Mouse (Mus musculus) CD4-positive, CD25-positive, alpha-beta regulatory T cell, adult 4 months (primary cell): ENCODE results near the gene Cd68. TPM values are rescaled to one million over a fixed set of nuclear protein-coding genes. Genes with fewer than 3 reads are reported as not detected.
"Not testable (repeated sequence)": the region's sequence is repeated elsewhere in the genome, so short reads cannot be mapped to it uniquely, and the experiment has no call there.

ENCODE experiments used
- ATAC-seq: one replicate; pipeline ENCODE4 v1.8.0; 2017
- polyA plus RNA-seq, 2 experiments: library from polyadenylated mRNA; unstranded; fragments of 100-300 nt; shearing (Covaris generic); gene quantifications; one replicate each; pipeline ENCODE4 v1.2.1; 2017

The Cd68 gene
- polyA plus RNA-seq, 2 experiments from 2014 or later = 3.0 to 5.8 TPM

DNA sequence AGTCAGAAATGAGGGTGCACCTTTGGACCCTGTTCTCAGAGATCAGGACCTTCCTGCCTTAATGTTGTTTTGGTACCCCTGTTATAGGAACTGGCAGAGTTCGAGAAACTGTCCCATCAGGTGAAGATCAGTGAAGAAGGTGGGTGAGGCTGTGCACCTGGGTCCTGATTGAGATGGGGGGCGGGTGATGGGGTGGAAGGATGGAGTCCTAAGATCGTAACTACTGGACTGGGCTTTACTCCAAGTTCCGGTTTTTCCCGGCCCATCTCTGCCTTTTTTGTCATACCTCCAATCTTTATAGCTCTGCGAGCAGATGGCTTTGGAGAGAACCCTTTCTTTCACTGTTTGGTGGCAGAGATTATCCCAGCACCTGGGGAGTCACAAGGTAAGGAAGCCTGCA lies 43.5 kb downstream of the Cd68 start:
- no peak for ATAC-seq

DNA sequence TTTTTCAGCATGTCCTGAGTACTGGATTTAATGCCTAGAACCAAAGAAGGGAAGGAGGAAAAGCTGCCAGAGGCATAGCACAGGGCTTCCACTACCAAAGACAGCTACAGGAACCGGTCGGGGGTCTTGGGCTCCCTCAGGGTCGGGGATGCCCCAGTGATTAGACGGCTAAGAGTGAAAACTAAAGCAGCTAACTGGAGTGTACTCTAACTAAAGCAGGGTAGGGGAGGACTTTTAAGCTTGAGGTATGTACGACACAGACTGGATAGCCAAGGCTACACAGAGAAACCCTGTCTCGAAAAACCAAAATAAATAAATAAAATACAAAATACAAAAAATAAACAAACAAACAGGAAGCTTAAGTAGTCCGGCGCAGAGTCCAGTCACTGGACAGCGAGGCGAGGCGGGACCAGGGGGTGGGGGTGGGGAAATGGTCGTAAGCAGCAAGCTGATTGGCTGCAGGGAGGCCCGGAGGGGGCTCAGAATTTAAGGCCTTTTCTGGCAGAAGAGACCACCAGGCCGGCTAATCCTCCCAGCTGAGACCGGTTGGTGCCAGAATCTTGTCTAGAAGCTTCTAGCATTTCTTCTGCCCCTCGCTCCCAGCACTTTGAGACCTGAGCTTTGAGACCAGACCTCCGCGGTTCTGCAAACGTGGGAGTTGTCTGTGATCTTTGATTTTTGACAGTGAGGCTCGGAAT lies 44.2 kb downstream of the Cd68 start, which contains the start of gene Sat2:
Gene Sat2 (plus strand): TSS at position 454 of the 698 bp plus-strand sequence.
- ATAC-seq = no peak

DNA sequence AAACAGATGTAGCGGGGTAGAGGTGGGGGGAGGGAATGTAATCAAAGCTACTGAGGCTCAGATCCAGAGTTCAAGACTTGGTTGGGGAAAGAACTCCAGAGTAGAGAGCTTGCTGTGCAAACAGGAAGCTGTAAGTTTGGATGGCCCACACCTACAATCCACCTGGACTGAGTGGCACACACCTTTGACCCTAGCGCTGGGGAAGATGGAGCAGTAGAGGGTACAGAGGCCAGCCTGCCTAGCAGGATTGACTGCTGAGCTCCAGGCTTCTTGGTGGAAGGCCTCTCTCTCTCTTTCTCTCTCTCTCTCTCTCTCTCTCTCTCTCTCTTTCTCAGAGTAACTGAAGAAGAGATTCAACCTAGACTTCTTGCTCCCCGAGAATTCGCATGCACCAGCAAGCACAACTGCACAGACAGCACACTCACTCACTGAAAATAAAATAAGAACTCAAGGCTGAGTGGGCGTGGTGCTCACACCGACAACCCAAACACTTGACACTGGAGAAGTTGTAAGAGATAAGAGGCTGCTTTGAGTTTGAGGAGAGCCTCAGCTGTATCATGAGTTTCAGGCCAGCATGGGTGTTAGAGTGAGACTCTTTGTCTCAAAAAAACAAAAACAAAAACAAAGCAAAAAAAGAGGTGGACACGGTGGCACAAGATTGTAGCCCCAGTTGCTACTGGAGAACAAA lies 45.4 kb downstream of the Cd68 start:
- ATAC-seq = no peak

DNA sequence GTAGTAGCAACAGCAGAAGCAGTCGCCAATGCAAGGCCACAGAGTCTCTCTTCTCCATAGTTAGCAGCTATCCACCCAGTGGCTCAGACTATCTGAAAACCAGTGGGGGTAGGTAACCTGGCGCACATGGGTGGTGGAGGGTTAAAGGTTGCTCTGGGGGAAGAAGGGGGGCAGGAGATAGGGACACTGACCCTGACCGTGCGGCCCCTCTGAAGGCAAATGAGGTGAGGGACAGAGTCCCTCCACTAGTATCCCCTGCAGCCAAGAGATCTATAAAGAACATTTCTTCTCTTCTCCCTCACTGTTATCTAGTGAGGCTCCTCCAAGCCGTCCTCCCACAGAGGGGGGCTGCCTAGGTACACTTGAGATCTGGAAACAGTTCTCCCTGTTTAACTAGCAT lies 48.1 kb downstream of the Cd68 start, which contains the start of gene Shbg:
Gene Shbg (minus strand): TSS at position 101 of the 400 bp plus-strand sequence.
- no peak for ATAC-seq

DNA sequence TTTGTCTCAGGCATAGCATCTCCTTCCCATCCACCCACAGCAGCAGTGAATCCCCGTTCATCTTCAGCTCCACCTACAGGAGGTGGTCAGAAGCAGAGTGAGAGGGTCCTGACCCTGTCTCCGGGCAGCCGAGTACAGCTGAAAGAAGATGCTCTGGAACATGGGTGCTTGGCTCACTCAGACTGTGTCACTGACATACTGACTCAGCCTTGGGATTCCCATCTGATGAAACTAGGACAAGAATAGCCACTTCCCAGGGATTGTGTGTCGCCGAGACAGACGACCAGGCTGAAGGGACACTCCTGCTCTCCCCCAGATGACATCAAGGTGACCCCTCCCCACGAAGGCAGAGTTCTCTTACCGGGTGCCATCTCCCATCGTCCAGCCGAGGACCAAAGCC lies 49.2 kb downstream of the Cd68 start:
- ATAC-seq = no peak

DNA sequence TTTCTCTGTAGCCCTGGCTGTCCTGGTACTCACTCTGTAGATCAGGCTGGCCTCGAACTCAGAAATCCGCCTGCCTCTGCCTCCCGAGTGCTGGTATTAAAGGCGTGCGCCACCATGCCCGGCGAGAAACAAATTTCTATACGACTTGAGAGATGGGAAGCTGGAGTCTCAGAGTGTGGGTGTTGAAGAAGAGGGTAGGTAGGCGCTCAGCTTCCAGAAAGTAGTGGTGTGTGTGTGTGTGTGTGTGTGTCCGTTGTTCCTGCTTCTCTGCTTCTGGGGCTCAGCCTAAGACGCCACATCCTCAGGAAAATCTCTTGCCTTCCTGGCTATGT lies 51.7 kb downstream of the Cd68 start:
- ATAC-seq = not testable (repeated sequence)

Other genes starting within 250 kb of the Cd68 start
- under 1 TPM in 1 of 2 experiments, not detected in 1; 0.09 TPM for gene Dnah2, start 117.0 kb downstream of the Cd68 start, polyA plus RNA-seq
- under 1 TPM; 0.27 to 0.37 TPM for gene Efnb3, start 105.9 kb downstream of the Cd68 start, polyA plus RNA-seq
- gene Wrap53, start 85.9 kb downstream of the Cd68 start, polyA plus RNA-seq = 10 to 100 TPM; 23.0 to 31.9 TPM
- 100 to 1,000 TPM; 307 to 416 TPM for gene Trp53, start 85.8 kb downstream of the Cd68 start, polyA plus RNA-seq
- gene Atp1b2, start 60.2 kb downstream of the Cd68 start, polyA plus RNA-seq = not detected
- gene Shbg, start 48.2 kb downstream of the Cd68 start, polyA plus RNA-seq = not detected
- not detected for gene Sat2, start 44.1 kb downstream of the Cd68 start, polyA plus RNA-seq
- gene Fxr2, start 33.2 kb downstream of the Cd68 start, polyA plus RNA-seq = 10 to 100 TPM; 11.0 to 11.2 TPM
- under 1 TPM in 1 of 2 experiments, not detected in 1; 0.81 TPM for gene Sox15, start 10.8 kb downstream of the Cd68 start, polyA plus RNA-seq
- 10 to 100 TPM; 34.8 to 85.1 TPM for gene Mpdu1, start 3.5 kb downstream of the Cd68 start, polyA plus RNA-seq
- 100 to 1,000 TPM; 166 to 236 TPM for gene Eif4a1, start 6.3 kb upstream of the Cd68 start, polyA plus RNA-seq
- gene Senp3, start 15.9 kb upstream of the Cd68 start, polyA plus RNA-seq = 10 to 100 TPM; 31.6 to 47.4 TPM
- not detected for gene Tnfsf13, start 19.6 kb upstream of the Cd68 start, polyA plus RNA-seq
- gene Tnfsf12, start 29.7 kb upstream of the Cd68 start, polyA plus RNA-seq = under 1 TPM in 1 of 2 experiments, not detected in 1; 0.23 TPM
- gene Tnfsfm13, start 29.9 kb upstream of the Cd68 start, polyA plus RNA-seq = not detected
- gene Polr2a, start 92.5 kb upstream of the Cd68 start, polyA plus RNA-seq = 10 to 100 TPM; 25.6 to 36.0 TPM
- not detected for gene Slc35g3, start 95.8 kb upstream of the Cd68 start, polyA plus RNA-seq
- gene Zbtb4, start 99.8 kb upstream of the Cd68 start, polyA plus RNA-seq = 10 to 100 TPM; 11.2 to 11.8 TPM
- 1 to 10 TPM; 2.9 to 4.5 TPM for gene Chrnb1, start 129.8 kb upstream of the Cd68 start, polyA plus RNA-seq
- gene Fgf11, start 135.7 kb upstream of the Cd68 start, polyA plus RNA-seq = not detected
- not detected for gene Tmem102, start 139.5 kb upstream of the Cd68 start, polyA plus RNA-seq
- gene Gm39566, start 149.1 kb upstream of the Cd68 start, polyA plus RNA-seq = not detected
- not detected for gene Spem2, start 152.3 kb upstream of the Cd68 start, polyA plus RNA-seq
- gene Spem1, start 156.0 kb upstream of the Cd68 start, polyA plus RNA-seq = under 1 TPM in 1 of 2 experiments, not detected in 1; 0.42 TPM
- 1 to 10 TPM; 1.1 to 1.2 TPM for gene Nlgn2, start 171.6 kb upstream of the Cd68 start, polyA plus RNA-seq
- 100 to 1,000 TPM in 1 of 2 experiments, 10 to 100 TPM in 1; 93.2 to 114 TPM for gene Tmem256, start 172.4 kb upstream of the Cd68 start, polyA plus RNA-seq
- gene Plscr3, start 180.2 kb upstream of the Cd68 start, polyA plus RNA-seq = 10 to 100 TPM; 22.4 to 33.5 TPM
- gene Tnk1, start 192.6 kb upstream of the Cd68 start, polyA plus RNA-seq = not detected
- not detected for gene Tmem95, start 211.9 kb upstream of the Cd68 start, polyA plus RNA-seq
- gene Kctd11, start 215.3 kb upstream of the Cd68 start, polyA plus RNA-seq = 1 to 10 TPM in 1 of 2 experiments, not detected in 1; 1.1 TPM
- gene Acap1, start 229.4 kb upstream of the Cd68 start, polyA plus RNA-seq = 100 to 1,000 TPM; 256 to 383 TPM
- 1 to 10 TPM; 1.6 to 2.0 TPM for gene 2810408A11Rik, start 234.8 kb upstream of the Cd68 start, polyA plus RNA-seq
- gene Neurl4, start 234.9 kb upstream of the Cd68 start, polyA plus RNA-seq = 1 to 10 TPM; 8.3 to 9.1 TPM
- 100 to 1,000 TPM; 120 to 134 TPM for gene Gps2, start 247.7 kb upstream of the Cd68 start, polyA plus RNA-seq